In the genomic region with DNA sequence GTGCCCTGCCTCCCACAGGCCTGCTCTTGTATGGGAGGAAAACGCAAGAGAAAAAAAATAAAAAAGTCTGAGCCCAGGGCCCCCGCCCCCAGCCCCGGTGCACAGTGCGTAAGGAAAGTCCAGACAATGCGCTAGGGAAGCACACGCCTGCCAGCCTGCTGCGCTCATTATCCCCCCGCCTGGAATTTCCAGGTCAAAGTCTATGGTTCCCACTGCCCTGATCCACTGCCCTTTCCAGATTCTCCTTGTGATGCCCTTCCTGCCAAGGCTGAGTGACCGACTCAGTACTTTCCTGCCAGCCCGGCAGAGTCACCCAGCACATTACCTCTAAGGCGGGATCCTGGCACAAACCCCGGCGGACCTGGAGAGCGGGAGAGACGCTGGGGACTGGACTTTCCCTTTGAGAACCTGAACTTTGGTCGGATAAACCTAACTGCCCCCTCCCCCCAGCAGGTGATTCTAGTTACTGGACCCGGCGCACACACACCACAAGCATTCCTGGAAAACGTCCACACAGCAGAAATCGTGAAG, we compare ENCODE assay signal across 7 mouse cellular contexts. TPM values are rescaled to one million over a fixed set of nuclear protein-coding genes. Genes with fewer than 3 reads are reported as not detected.
DNase-seq lines count a peak whose midpoint lies in the region; ATAC-seq and TF ChIP-seq lines count a peak whose summit lies in the region.

No protein-coding gene starts in this region.

- 46% methylated on average over 20 of the region's 20 CpGs for WGBS in embryonic facial prominence, embryonic 11.5 days
- WGBS in limb, embryonic 13.5 days = 41% methylated on average over 20 of the region's 20 CpGs
- 46% methylated on average over 20 of the region's 20 CpGs for WGBS in stomach, postnatal 0 days

- H3K4me1 ChIP-seq in embryonic facial prominence, embryonic 11.5 days (ENCODE audit: control insufficient read depth, insufficient read depth, low read length) = peaks cover 8% of the 10 kb centered on the region
- peaks cover 56% of the 10 kb centered on the region for H3K4me1 ChIP-seq in limb, embryonic 13.5 days
- peaks cover 4% of the 10 kb centered on the region; the same call in 1 of the 2 replicates for H3K4me1 ChIP-seq in stomach, postnatal 0 days (replicated peaks; ENCODE audit: control insufficient read depth, insufficient read depth)

- no peaks in the 10 kb centered on the region for H3K27me3 ChIP-seq in embryonic facial prominence, embryonic 11.5 days (ENCODE audit: control insufficient read depth, insufficient read depth, low read length)
- H3K27me3 ChIP-seq in limb, embryonic 13.5 days = no peaks in the 10 kb centered on the region
- H3K27me3 ChIP-seq in stomach, postnatal 0 days (ENCODE audit: control insufficient read depth, insufficient read depth, low read length) = no peaks in the 10 kb centered on the region

- H3K9me3 ChIP-seq in embryonic facial prominence, embryonic 11.5 days (replicated peaks; ENCODE audit: control insufficient read depth, low read length) = no peaks in the 10 kb centered on the region
- H3K9me3 ChIP-seq in limb, embryonic 13.5 days = no peaks in the 10 kb centered on the region
- no peaks in the 10 kb centered on the region for H3K9me3 ChIP-seq in stomach, postnatal 0 days (ENCODE audit: control insufficient read depth, low read length)

- DNase-seq in adrenal gland, postnatal 10 days = peak; percentile 75
- DNase-seq in embryonic facial prominence, embryonic 11.5 days (ENCODE audit: low spot score) = peak; percentile 64
- DNase-seq in heart, postnatal 4 days = peak; percentile 44
- DNase-seq in stomach, postnatal 0 days (ENCODE audit: low spot score) = peak; percentile 48
- DNase-seq in thymus, postnatal 25 days = no peak
- no peak for DNase-seq in spleen, adult 12 weeks (ENCODE audit: low spot score)

- no peak overlapping the region for H3K9ac ChIP-seq in embryonic facial prominence, embryonic 11.5 days (replicated peaks; ENCODE audit: low read length)
- H3K9ac ChIP-seq in limb, embryonic 13.5 days = no peak overlapping the region
- H3K9ac ChIP-seq in stomach, postnatal 0 days (ENCODE audit: low read length) = no peak overlapping the region; the same call in 1 of the 2 replicates

- H3K4me2 ChIP-seq in embryonic facial prominence, embryonic 11.5 days (ENCODE audit: low read depth, low read length) = peak overlapping the region; percentile 22; the same call in 1 of the 2 replicates
- peak overlapping the region; percentile 47 for H3K4me2 ChIP-seq in limb, embryonic 13.5 days (replicated peaks)
- peak overlapping the region; percentile 42 for H3K4me2 ChIP-seq in stomach, postnatal 0 days (replicated peaks; ENCODE audit: low read depth)

- no peak overlapping the region for H3K4me3 ChIP-seq in embryonic facial prominence, embryonic 11.5 days (ENCODE audit: low read depth, low read length)
- H3K4me3 ChIP-seq in limb, embryonic 13.5 days = peak overlapping the region; percentile 12; the same call in 1 of the 2 replicates
- H3K4me3 ChIP-seq in stomach, postnatal 0 days (ENCODE audit: low read depth, low read length) = no peak overlapping the region

- TF ChIP-seq EP300 in stomach, postnatal 0 days (optimal IDR thresholded peaks at IDR 0.05) = no peak

- H3K27ac ChIP-seq in embryonic facial prominence, embryonic 11.5 days (replicated peaks; ENCODE audit: low read depth, low read length) = no peak overlapping the region
- H3K27ac ChIP-seq in limb, embryonic 13.5 days = no peak overlapping the region
- H3K27ac ChIP-seq in stomach, postnatal 0 days (replicated peaks) = peak overlapping the region; percentile 90

- no peaks in the 10 kb centered on the region for H3K36me3 ChIP-seq in embryonic facial prominence, embryonic 11.5 days (replicated peaks; ENCODE audit: control insufficient read depth, insufficient read depth, low read depth, low read length)
- H3K36me3 ChIP-seq in limb, embryonic 13.5 days = 0 out of 2 replicates have a peak, but pooled peaks cover 4% of the 10 kb centered on the region
- H3K36me3 ChIP-seq in stomach, postnatal 0 days (ENCODE audit: control insufficient read depth, insufficient read depth, low read length) = no peaks in the 10 kb centered on the region; the same call in 1 of the 2 replicates

- no peak for TF ChIP-seq CTCF in stomach, postnatal 0 days (IDR thresholded peaks at IDR 0.05; ENCODE audit: low read depth)

- ATAC-seq in embryonic facial prominence, embryonic 11.5 days (replicated peaks; ENCODE audit: insufficient number of reproducible peaks, low FRiP score, low TSS enrichment, low read depth) = no peak
- ATAC-seq in limb, embryonic 13.5 days (ENCODE audit: low FRiP score, low read depth) = 0 out of 2 replicates have a peak, but pooled peaks have one; percentile 35
- 0 out of 2 replicates have a peak, but pooled peaks have one; percentile 26 for ATAC-seq in stomach, postnatal 0 days (ENCODE audit: low FRiP score, low TSS enrichment)

RNA-seq across cellular contexts. Expression of a gene that starts 33.2 kb away (rescaled TPM):
- total RNA-seq in adrenal gland, postnatal 10 days (2021) = 100 to 1,000 TPM; 322 to 338 TPM
- 26.7 and 30.3 TPM in 2 replicates for polyA plus RNA-seq in embryonic facial prominence, embryonic 11.5 days (2014; fragmentation: Nextera tagmentation; extraction: Ambion mirVana)
- 100 to 1,000 TPM; 558 to 588 TPM for total RNA-seq in heart, postnatal 4 days (2021)
- polyA plus RNA-seq in limb, embryonic 13.5 days (2015; fragmentation: Nextera tagmentation; extraction: Ambion mirVana) = 52.1 and 56.3 TPM in 2 replicates
- 43.4 and 47.2 TPM in 2 replicates for polyA plus RNA-seq in stomach, postnatal 0 days (2015; fragmentation: Nextera tagmentation; extraction: Ambion mirVana)

RNA-seq across cellular contexts. Expression of a gene that starts 33.3 kb away (rescaled TPM):
- 100 to 1,000 TPM; 677 to 700 TPM for total RNA-seq in adrenal gland, postnatal 10 days (2021)
- 93.6 and 114 TPM in 2 replicates for polyA plus RNA-seq in embryonic facial prominence, embryonic 11.5 days (2014; fragmentation: Nextera tagmentation; extraction: Ambion mirVana)
- 1,000 to 10,000 TPM; 1,026 to 1,084 TPM for total RNA-seq in heart, postnatal 4 days (2021)
- 113 and 115 TPM in 2 replicates for polyA plus RNA-seq in limb, embryonic 13.5 days (2015; fragmentation: Nextera tagmentation; extraction: Ambion mirVana)
- polyA plus RNA-seq in stomach, postnatal 0 days (2015; fragmentation: Nextera tagmentation; extraction: Ambion mirVana) = 96.3 and 99.0 TPM in 2 replicates

Comparison
In these comparisons a context has a peak if more than half of its experiments do, and no peak if none do; other contexts are left out.
1. DNase-seq: peak in adrenal gland, postnatal 10 days (single experiment), embryonic facial prominence, embryonic 11.5 days (single experiment), heart, postnatal 4 days (single experiment) and stomach, postnatal 0 days (single experiment); none in thymus, postnatal 25 days (single experiment) and spleen, adult 12 weeks (single experiment).
2. Peak in every context shown above with its lines, with median percentiles within 50 percentile points of each other: H3K4me2 ChIP-seq.